Mouse (Mus musculus): ENCODE measurements around the gene Poglut1.
"Not testable (repeated sequence)": the region's sequence is repeated elsewhere in the genome, so short reads cannot be mapped to it uniquely, and the experiment has no call there.

The Poglut1 gene

GRCm38 (mm10) chr16:38536544-38537146 is 13.4 kb downstream of the Poglut1 start:
- peak; percentile 35 for DNase-seq (ENCODE audit: low read depth, low spot score)

GRCm38 (mm10) chr16:38526264-38526663 is 23.8 kb downstream of the Poglut1 start:
- no peak for DNase-seq (ENCODE audit: low read depth, low spot score)

- DNase-seq (ENCODE audit: low read depth, low spot score) = peak; percentile 89
These were observed 27.7 kb downstream of the Poglut1 start, which contains the start of gene Timmdc1 for GRCm38 (mm10) chr16:38522129-38523084. TSS of gene Timmdc1 (minus strand) at chr16:38522663.

- no peak for DNase-seq (ENCODE audit: low read depth, low spot score)
These were observed 28.7 kb downstream of the Poglut1 start for GRCm38 (mm10) chr16:38521211-38521987.

GRCm38 (mm10) chr16:38519140-38519539 is 30.9 kb downstream of the Poglut1 start:
- DNase-seq (ENCODE audit: low read depth, low spot score) = no peak

GRCm38 (mm10) chr16:38510846-38511245 is 39.2 kb downstream of the Poglut1 start:
- DNase-seq (ENCODE audit: low read depth, low spot score) = no peak

- peak; percentile 61 for DNase-seq (ENCODE audit: low read depth, low spot score)
These were observed 43.9 kb downstream of the Poglut1 start for GRCm38 (mm10) chr16:38506041-38506634.

GRCm38 (mm10) chr16:38503528-38503927 is 46.5 kb downstream of the Poglut1 start:
- no peak for DNase-seq (ENCODE audit: low read depth, low spot score)

GRCm38 (mm10) chr16:38502469-38502868 is 47.6 kb downstream of the Poglut1 start:
- DNase-seq (ENCODE audit: low read depth, low spot score) = no peak

GRCm38 (mm10) chr16:38496604-38497140 is 53.4 kb downstream of the Poglut1 start:
- no peak for DNase-seq (ENCODE audit: low read depth, low spot score)

GRCm38 (mm10) chr16:38493890-38494289 is 56.2 kb downstream of the Poglut1 start:
- no peak for DNase-seq (ENCODE audit: low read depth, low spot score)

GRCm38 (mm10) chr16:38492551-38492950 is 57.5 kb downstream of the Poglut1 start:
- no peak for DNase-seq (ENCODE audit: low read depth, low spot score)

- no peak for DNase-seq (ENCODE audit: low read depth, low spot score)
These were observed 66.3 kb downstream of the Poglut1 start for GRCm38 (mm10) chr16:38483582-38484309.

- DNase-seq (ENCODE audit: low read depth, low spot score) = no peak
These were observed 67.1 kb downstream of the Poglut1 start for GRCm38 (mm10) chr16:38482780-38483562.

GRCm38 (mm10) chr16:38481327-38481726 is 68.7 kb downstream of the Poglut1 start:
- no peak for DNase-seq (ENCODE audit: low read depth, low spot score)

- no peak for DNase-seq (ENCODE audit: low read depth, low spot score)
These were observed 71.8 kb downstream of the Poglut1 start for GRCm38 (mm10) chr16:38478296-38478695.

GRCm38 (mm10) chr16:38477241-38477608 is 72.8 kb downstream of the Poglut1 start:
- not testable (repeated sequence) for DNase-seq (ENCODE audit: low read depth, low spot score)

GRCm38 (mm10) chr16:38476312-38477240 is 73.5 kb downstream of the Poglut1 start:
- DNase-seq (ENCODE audit: low read depth, low spot score) = peak; percentile 22

Data from embryo, embryonic 11.5 days (tissue).